Mouse (Mus musculus) spleen, adult 2 months (tissue): Measurements from ENCODE around the gene Ivd.

Source experiments
- CTCF ChIP-seq: fragments of 200-500 bp; IDR thresholded peaks from 2 replicates; pipeline ENCODE4 v1.5.1; 2011; ENCODE audit warnings: mild to moderate bottlenecking, inconsistent platforms; ENCODE audit not compliant: insufficient read depth, insufficient read length, insufficient replicate concordance; ENCODE audit errors: extremely low read depth
- POLR2A ChIP-seq: fragments of 200-500 bp; IDR thresholded peaks from 2 replicates; pipeline ENCODE4 v1.6.1; 2011; ENCODE audit warnings: low read depth, low read length, inconsistent platforms

- no peak for TF ChIP-seq CTCF
- TF ChIP-seq POLR2A = no peak
These were observed 38.4 kb downstream of the Ivd start, which contains the start of gene Bahd1 for GRCm38 (mm10) chr2:118899981-118900825.
